Mouse (Mus musculus): ENCODE data around the gene Tmem255b. TPM values are rescaled to one million over a fixed set of nuclear protein-coding genes. Genes with fewer than 3 reads are reported as not detected.

Tmem255b gene
- polyA plus RNA-seq, 1 experiment, result 4.0 TPM

DNA sequence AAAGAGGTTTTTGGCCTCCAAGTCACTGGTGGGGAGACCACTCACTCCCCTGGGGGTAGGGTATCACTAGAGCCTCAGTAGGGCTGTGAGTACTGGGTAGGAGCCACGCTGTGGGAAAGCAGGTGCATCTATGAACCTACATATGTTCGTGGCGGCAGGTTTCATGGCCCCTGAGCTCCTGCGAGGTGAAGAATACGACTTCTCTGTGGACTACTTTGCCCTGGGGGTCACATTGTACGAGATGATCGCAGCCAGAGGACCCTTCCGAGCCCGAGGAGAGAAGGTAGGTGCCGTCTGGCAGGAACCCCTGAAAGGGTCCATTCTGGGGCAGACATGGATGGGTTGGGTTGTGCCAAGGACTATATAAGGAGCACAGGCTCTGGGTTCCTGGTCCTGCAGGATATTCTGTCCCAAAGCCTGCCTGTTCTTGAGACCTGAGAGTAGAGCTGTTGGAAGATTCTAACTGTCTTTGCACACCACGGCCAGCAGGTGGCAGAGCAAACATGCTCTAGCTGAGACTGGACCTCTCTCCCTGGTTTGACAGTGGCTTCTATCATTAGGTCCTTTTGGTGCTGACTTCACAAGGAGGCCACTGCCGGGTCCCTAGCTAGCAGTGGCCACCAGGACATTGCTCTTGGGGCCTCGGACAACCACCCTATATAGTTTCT is 22.0 kb upstream of the Tmem255b start:
- TF ChIP-seq CTCF (IDR thresholded peaks at IDR 0.05; ENCODE audit: extremely low read depth, insufficient read depth, low read length) (peak; percentile 90), POLR2A (IDR thresholded peaks at IDR 0.05; ENCODE audit: extremely low read depth, insufficient read depth, low read length) (no peak)
- Histone ChIP-seq H3K4me1 (ENCODE audit: control insufficient read depth, insufficient read depth, low read length) (no peaks in the 10 kb centered on the region), H3K4me3 (ENCODE audit: insufficient read depth, low read length) (no peak overlapping the region), H3K27ac (ENCODE audit: insufficient read depth, low read length) (no peak overlapping the region)

DNA sequence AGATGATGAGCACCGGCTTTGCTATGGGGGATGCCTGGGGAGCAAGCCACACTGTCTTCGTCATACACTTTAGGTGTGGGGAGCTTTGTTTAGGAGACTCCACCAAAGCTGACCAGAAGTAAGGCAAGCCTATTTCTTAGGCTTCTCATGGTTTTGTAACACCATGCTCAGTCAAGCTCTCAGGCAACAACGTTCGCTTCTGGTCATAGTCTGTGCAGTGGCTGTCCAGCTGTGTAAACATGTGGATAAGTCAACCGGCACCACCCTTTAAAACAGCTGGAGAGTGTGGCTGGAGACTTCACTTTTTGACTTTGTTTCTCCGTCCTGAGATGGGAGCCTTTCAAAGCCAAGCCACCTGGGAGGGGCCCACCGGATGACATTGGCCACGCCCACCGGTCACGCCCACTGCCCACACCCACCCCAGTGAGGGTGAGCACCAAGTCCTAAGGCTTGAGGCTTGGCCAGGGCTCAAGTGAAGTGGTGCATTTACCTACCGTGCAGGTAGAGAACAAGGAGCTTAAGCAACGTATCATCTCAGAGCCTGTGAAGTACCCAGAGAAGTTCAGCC is 21.1 kb upstream of the Tmem255b start:
- Histone ChIP-seq H3K4me1 (ENCODE audit: control insufficient read depth, insufficient read depth, low read length) (no peaks in the 10 kb centered on the region), H3K27ac (ENCODE audit: insufficient read depth, low read length) (no peak overlapping the region)
- no peak for TF ChIP-seq POLR2A (IDR thresholded peaks at IDR 0.05; ENCODE audit: extremely low read depth, insufficient read depth, low read length)
- no peak for TF ChIP-seq CTCF (IDR thresholded peaks at IDR 0.05; ENCODE audit: extremely low read depth, insufficient read depth, low read length)

DNA sequence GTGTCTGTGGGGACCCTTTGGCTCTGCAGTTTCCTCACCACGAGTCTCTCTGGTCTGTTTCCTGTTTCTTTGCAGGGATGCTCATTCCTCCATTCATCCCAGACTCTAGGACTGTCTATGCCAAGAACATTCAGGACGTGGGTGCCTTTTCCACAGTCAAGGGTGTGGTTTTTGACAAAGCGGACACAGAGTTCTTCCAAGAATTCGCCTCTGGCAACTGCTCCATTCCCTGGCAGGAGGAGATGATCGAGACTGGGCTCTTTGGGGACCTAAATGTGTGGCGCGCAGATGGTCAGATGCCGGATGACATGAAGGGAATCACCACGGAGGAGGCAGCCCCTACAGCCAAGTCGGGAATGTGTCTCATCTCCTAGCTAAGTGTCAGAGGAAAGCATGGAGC is 19.1 kb upstream of the Tmem255b start:
- TF ChIP-seq CTCF (IDR thresholded peaks at IDR 0.05; ENCODE audit: extremely low read depth, insufficient read depth, low read length) (no peak), POLR2A (IDR thresholded peaks at IDR 0.05; ENCODE audit: extremely low read depth, insufficient read depth, low read length) (no peak)
- no peak overlapping the region for H3K4me3 ChIP-seq (ENCODE audit: insufficient read depth, low read length)
- H3K4me1 ChIP-seq (ENCODE audit: control insufficient read depth, insufficient read depth, low read length), result no peaks in the 10 kb centered on the region
- no peak overlapping the region for H3K27ac ChIP-seq (ENCODE audit: insufficient read depth, low read length)

More for the DNA sequence above, 21.1 kb upstream of the Tmem255b start:
- H3K4me3 ChIP-seq (ENCODE audit: insufficient read depth, low read length), result no peak overlapping the region

DNA sequence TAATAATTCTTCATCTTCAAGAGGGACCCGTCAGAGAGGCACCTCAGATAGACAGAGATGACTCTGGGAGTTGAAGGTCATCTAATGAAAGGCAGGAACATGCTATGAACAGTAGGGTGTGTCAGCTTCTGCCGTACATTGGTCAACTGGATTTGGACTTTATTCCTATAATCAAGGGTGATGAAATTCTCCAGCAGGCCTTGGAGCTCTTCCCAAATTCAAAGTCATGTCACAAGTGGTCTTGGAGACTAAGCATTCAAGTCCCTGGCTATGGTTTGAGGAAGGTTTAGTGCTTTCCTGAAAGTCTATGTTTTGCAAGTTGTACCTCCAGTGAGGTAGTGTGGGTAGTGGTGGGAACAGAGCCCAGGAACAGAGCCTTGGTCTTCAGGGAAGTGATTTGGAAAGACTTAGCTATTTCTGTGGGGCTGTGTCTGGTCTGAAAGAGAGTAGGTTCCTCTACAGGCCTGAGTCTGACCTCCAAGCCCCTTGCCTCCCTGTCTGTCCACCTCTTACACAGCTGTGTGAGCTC is 15.8 kb upstream of the Tmem255b start:
- TF ChIP-seq CTCF (IDR thresholded peaks at IDR 0.05; ENCODE audit: extremely low read depth, insufficient read depth, low read length), result no peak
- no peak for TF ChIP-seq POLR2A (IDR thresholded peaks at IDR 0.05; ENCODE audit: extremely low read depth, insufficient read depth, low read length)
- H3K27ac ChIP-seq (ENCODE audit: insufficient read depth, low read length), result no peak overlapping the region
- H3K4me1 ChIP-seq (ENCODE audit: control insufficient read depth, insufficient read depth, low read length), result peaks cover 2% of the 10 kb centered on the region; the same call in 1 of the 2 replicates
- no peak overlapping the region for H3K4me3 ChIP-seq (ENCODE audit: insufficient read depth, low read length)

DNA sequence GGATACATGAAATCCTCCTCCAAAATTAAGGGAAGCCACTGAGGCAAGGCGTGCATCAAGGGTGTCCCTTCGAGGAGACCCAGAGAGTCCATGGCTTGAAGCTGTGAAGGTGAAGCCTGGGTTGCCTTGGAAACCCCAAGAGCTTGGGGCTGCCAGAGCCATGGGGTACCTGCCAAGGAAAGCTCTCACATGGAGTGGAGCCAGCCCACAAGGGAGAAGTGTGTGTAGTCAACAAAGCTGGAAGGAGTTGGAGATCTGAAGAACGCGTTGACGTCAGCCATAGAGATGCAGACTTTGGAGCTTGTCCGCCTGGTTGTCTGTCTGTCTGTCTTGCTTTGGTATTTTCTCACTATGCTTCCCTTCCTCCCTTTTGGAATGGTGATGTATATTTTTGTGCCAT is 14.0 kb upstream of the Tmem255b start:
- H3K4me1 ChIP-seq (ENCODE audit: control insufficient read depth, insufficient read depth, low read length), result peaks cover 2% of the 10 kb centered on the region; the same call in 1 of the 2 replicates
- H3K27ac ChIP-seq (ENCODE audit: insufficient read depth, low read length), result no peak overlapping the region
- no peak for TF ChIP-seq CTCF (IDR thresholded peaks at IDR 0.05; ENCODE audit: extremely low read depth, insufficient read depth, low read length)
- TF ChIP-seq POLR2A (IDR thresholded peaks at IDR 0.05; ENCODE audit: extremely low read depth, insufficient read depth, low read length), result no peak
- H3K4me3 ChIP-seq (ENCODE audit: insufficient read depth, low read length), result no peak overlapping the region

DNA sequence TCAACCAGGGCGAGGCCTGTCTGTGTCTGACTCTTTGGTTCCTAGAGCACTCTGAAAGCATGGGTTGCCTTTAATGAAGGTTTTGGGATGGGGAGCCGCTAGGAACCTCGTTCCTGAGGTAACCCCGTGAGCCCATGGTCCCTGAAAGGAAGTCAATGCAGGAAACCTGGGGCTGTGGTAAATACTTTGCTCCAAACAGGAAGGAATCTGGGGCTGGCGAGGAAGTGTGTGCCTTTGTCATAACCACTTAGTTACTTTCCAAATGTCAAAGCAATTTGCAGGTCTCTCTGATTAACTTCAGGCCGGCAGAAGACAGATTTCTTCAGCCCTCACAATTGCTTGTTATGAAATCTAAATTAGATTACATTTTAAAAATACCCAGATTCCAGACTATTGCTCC is 7.6 kb upstream of the Tmem255b start:
- peaks cover 2% of the 10 kb centered on the region; the same call in 1 of the 2 replicates for H3K4me1 ChIP-seq (ENCODE audit: control insufficient read depth, insufficient read depth, low read length)
- no peak overlapping the region for H3K27ac ChIP-seq (ENCODE audit: insufficient read depth, low read length)
- TF ChIP-seq POLR2A (IDR thresholded peaks at IDR 0.05; ENCODE audit: extremely low read depth, insufficient read depth, low read length), result no peak
- H3K4me3 ChIP-seq (ENCODE audit: insufficient read depth, low read length), result no peak overlapping the region

DNA sequence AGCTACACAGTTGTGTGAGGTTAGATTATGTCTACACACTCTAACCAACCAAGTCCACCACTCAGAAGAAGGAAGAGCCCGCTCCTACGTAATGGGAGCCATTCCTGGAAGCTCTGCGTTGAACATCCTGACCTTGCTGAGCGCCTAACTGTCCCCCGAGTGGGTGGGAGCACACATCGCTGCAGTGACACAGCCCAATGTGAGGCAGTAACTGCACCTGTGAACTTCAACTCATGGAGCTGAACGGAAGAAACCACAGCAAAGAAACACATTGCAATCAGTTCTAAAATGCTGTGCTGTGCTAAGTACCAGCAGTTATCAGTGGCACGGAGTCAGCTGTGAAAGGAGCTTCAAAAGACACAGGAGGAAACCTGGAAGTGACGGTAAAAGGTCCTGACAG is 6.8 kb upstream of the Tmem255b start:
- no peak for TF ChIP-seq POLR2A (IDR thresholded peaks at IDR 0.05; ENCODE audit: extremely low read depth, insufficient read depth, low read length)
- TF ChIP-seq CTCF (IDR thresholded peaks at IDR 0.05; ENCODE audit: extremely low read depth, insufficient read depth, low read length), result no peak
- Histone ChIP-seq H3K4me3 (ENCODE audit: insufficient read depth, low read length) (no peak overlapping the region), H3K4me1 (ENCODE audit: control insufficient read depth, insufficient read depth, low read length) (peaks cover 2% of the 10 kb centered on the region; the same call in 1 of the 2 replicates), H3K27ac (ENCODE audit: insufficient read depth, low read length) (no peak overlapping the region)

DNA sequence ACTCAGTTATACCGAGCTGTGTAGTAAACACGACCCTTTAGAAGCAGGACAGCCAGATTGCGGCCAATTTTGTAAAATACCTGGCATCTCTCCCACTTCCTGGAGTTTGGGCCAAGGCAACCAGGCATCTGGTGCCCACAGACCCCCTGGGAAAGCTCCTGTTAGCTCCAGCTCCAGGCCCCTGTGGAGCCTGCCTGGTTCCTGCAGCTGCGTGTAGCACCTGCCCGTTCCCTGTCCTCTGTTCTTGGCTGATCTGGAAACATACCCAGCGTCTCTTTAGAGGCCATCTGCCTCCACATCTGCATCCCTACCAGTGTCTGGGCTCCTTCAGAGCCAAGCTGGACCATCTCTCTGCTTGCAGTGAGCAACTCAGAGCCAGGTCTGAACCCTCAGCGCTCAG is 4.6 kb upstream of the Tmem255b start:
- Histone ChIP-seq H3K4me1 (ENCODE audit: control insufficient read depth, insufficient read depth, low read length) (peaks cover 2% of the 10 kb centered on the region; the same call in 1 of the 2 replicates), H3K4me3 (ENCODE audit: insufficient read depth, low read length) (no peak overlapping the region), H3K27ac (ENCODE audit: insufficient read depth, low read length) (no peak overlapping the region)
- no peak for TF ChIP-seq POLR2A (IDR thresholded peaks at IDR 0.05; ENCODE audit: extremely low read depth, insufficient read depth, low read length)
- no peak for TF ChIP-seq CTCF (IDR thresholded peaks at IDR 0.05; ENCODE audit: extremely low read depth, insufficient read depth, low read length)

DNA sequence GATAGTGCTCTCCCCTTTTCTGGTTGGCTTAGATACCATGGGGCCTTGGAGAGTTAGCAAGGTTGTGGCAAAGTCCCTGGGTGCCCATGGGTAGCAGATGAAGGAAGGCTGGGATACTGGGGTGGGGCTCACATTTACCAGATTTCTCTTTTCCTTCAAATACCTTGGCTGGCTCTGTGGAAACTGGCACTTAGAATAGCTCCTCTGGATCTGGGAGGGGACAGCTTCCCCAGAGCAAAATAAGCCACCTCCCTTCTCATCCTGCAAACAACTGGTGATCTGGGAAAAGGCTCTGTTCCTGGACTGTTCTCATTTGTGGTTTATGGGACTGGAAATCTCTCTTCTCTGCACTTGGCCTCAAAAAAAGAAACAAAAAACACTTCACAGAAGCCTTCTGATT is 4.1 kb upstream of the Tmem255b start:
- Histone ChIP-seq H3K4me1 (ENCODE audit: control insufficient read depth, insufficient read depth, low read length) (peaks cover 2% of the 10 kb centered on the region; the same call in 1 of the 2 replicates), H3K4me3 (ENCODE audit: insufficient read depth, low read length) (no peak overlapping the region), H3K27ac (ENCODE audit: insufficient read depth, low read length) (no peak overlapping the region)
- TF ChIP-seq POLR2A (IDR thresholded peaks at IDR 0.05; ENCODE audit: extremely low read depth, insufficient read depth, low read length), result no peak
- TF ChIP-seq CTCF (IDR thresholded peaks at IDR 0.05; ENCODE audit: extremely low read depth, insufficient read depth, low read length), result no peak

DNA sequence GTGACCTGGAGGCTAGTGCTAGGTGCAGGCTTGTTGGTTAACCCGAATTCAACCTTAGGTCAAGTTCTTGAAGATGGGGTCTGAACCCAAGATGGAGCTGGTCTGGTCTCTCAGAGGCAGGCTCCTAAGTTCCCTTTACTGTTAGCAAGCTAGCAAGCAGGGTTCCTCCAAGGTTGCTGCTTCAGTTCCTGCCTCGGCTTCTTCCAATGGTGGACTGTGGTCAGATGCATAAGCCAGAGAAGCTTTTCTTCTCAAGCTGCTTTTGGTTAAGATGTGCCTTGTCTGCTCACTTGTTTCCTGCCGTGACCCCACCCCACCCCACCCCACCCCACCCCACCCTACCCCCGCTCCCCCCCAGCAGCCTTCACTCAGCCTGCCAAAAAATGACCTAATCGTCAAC is 1.9 kb upstream of the Tmem255b start:
- TF ChIP-seq CTCF (IDR thresholded peaks at IDR 0.05; ENCODE audit: extremely low read depth, insufficient read depth, low read length) (no peak), POLR2A (IDR thresholded peaks at IDR 0.05; ENCODE audit: extremely low read depth, insufficient read depth, low read length) (no peak)
- peaks cover 2% of the 10 kb centered on the region; the same call in 1 of the 2 replicates for H3K4me1 ChIP-seq (ENCODE audit: control insufficient read depth, insufficient read depth, low read length)

More for the DNA sequence above, 1.9 kb upstream of the Tmem255b start:
- H3K4me3 ChIP-seq (ENCODE audit: insufficient read depth, low read length), result no peak overlapping the region
- no peak overlapping the region for H3K27ac ChIP-seq (ENCODE audit: insufficient read depth, low read length)
